Mouse (Mus musculus) MEL (cell line): ENCODE data around the gene Klk15. TPM values are rescaled to one million over a fixed set of nuclear protein-coding genes. Genes with fewer than 3 reads are reported as not detected.

Experiments used
- DNase-seq: peaks from one replicate; pipeline ENCODE4 v3.0.0; 2011; ENCODE audit warnings: low read depth, low spot score
- H3K27ac ChIP-seq: 2 replicates; pipeline ENCODE4 v1.5.1; 2012; ENCODE audit warnings: low read depth, mild to moderate bottlenecking, control low read depth, low read length, moderate library complexity; ENCODE audit not compliant: control insufficient read depth
- H3K27me3 ChIP-seq, 2 experiments: fragments of 150-350 bp in 1 of 2; sonication (generic) in 1 of 2; 2 replicates each; pipeline ENCODE4 v1.6.1; 2012; ENCODE audit warnings: low read length in 2 of 2, mild to moderate bottlenecking in 2 of 2, improper control_type of control experiment in 1 of 2, moderate library complexity in 1 of 2; ENCODE audit not compliant: insufficient read depth in 2 of 2, control insufficient read depth in 1 of 2
- H3K36me3 ChIP-seq, 2 experiments: 2 replicates each; pipeline ENCODE4 v1.6.1; 2012 to 2014; ENCODE audit warnings: low read length in 2 of 2, improper control_type of control experiment in 1 of 2, inconsistent platforms in 1 of 2, mild to moderate bottlenecking in 1 of 2; ENCODE audit not compliant: insufficient read depth in 2 of 2, control insufficient read depth in 1 of 2
- H3K4me1 ChIP-seq, 2 experiments: fragments of 150-350 bp in 1 of 2; sonication (generic) in 1 of 2; 2 replicates each; pipeline ENCODE4 v1.6.1; 2012; ENCODE audit warnings: low read length in 2 of 2, improper control_type of control experiment in 1 of 2, mild to moderate bottlenecking in 1 of 2; ENCODE audit not compliant: insufficient read depth in 2 of 2, control insufficient read depth in 1 of 2
- H3K4me3 ChIP-seq, 2 experiments: fragments of 150-350 bp in 1 of 2; sonication (generic) in 1 of 2; 2 replicates each; pipeline ENCODE4 v1.5.1; 2012; ENCODE audit warnings: low read depth in 2 of 2, low read length in 2 of 2, mild to moderate bottlenecking in 2 of 2, moderate library complexity in 2 of 2, control low read depth in 1 of 2, improper control_type of control experiment in 1 of 2; ENCODE audit not compliant: control insufficient read depth in 1 of 2, insufficient read depth in 1 of 2
- H3K79me2 ChIP-seq: 2 replicates; pipeline ENCODE4 v1.6.1; 2012; ENCODE audit warnings: mild to moderate bottlenecking, low read length, moderate library complexity; ENCODE audit not compliant: control insufficient read depth, poor library complexity, insufficient read depth
- H3K9ac ChIP-seq: 2 replicates; pipeline ENCODE4 v1.6.1; 2012; ENCODE audit warnings: low read depth, mild to moderate bottlenecking, control low read depth, low read length, moderate library complexity; ENCODE audit not compliant: control insufficient read depth, poor library complexity, severe bottlenecking
- H3K9me3 ChIP-seq: fragments of 150-350 bp; sonication (generic); replicated peaks from 2 replicates; pipeline ENCODE4 v1.6.1; 2012; ENCODE audit warnings: mild to moderate bottlenecking, low read length, improper control_type of control experiment, moderate library complexity; ENCODE audit not compliant: insufficient read depth
- BHLHE40 ChIP-seq: IDR thresholded peaks from 2 replicates; pipeline ENCODE4 v1.6.1; 2012; ENCODE audit warnings: low read depth, mild to moderate bottlenecking, inconsistent platforms, low read length, improper control_type of control experiment, borderline replicate concordance
- CHD1 ChIP-seq: IDR thresholded peaks from 2 replicates; pipeline ENCODE4 v1.6.1; 2012; ENCODE audit warnings: low read depth, mild to moderate bottlenecking, inconsistent platforms, low read length, improper control_type of control experiment
- CHD2 ChIP-seq: IDR thresholded peaks from 2 replicates; pipeline ENCODE4 v1.6.1; 2011; ENCODE audit warnings: low read length, improper control_type of control experiment
- CTCF ChIP-seq, 3 experiments: IDR thresholded peaks in 2 of 3; conservative IDR thresholded peaks in 1 of 3; 2 replicates each; pipeline ENCODE4 v1.5.1; 2011 to 2012; ENCODE audit warnings: low read length in 3 of 3, low read depth in 2 of 3, mild to moderate bottlenecking in 2 of 3, improper control_type of control experiment in 1 of 3, inconsistent platforms in 1 of 3, mixed read lengths in 1 of 3, moderate library complexity in 1 of 3; ENCODE audit not compliant: control insufficient read depth in 1 of 3, insufficient read depth in 1 of 3, poor library complexity in 1 of 3, severe bottlenecking in 1 of 3
- E2F4 ChIP-seq: IDR thresholded peaks from 2 replicates; pipeline ENCODE4 v1.6.1; 2011; ENCODE audit warnings: low read depth, low read length, improper control_type of control experiment, borderline replicate concordance
- ELF1 ChIP-seq: IDR thresholded peaks from 2 replicates; pipeline ENCODE4 v1.6.1; 2014; ENCODE audit warnings: low read depth, mild to moderate bottlenecking, inconsistent platforms, low read length, improper control_type of control experiment, moderate library complexity
- ETS1 ChIP-seq: IDR thresholded peaks from 2 replicates; pipeline ENCODE4 v1.6.1; 2012; ENCODE audit warnings: low read depth, mild to moderate bottlenecking, inconsistent platforms, low read length, improper control_type of control experiment, moderate library complexity
- GABPA ChIP-seq: IDR thresholded peaks from 2 replicates; pipeline ENCODE4 v1.6.1; 2012; ENCODE audit warnings: low read depth, mild to moderate bottlenecking, inconsistent platforms, low read length, improper control_type of control experiment, moderate library complexity
- GATA1 ChIP-seq: IDR thresholded peaks from 2 replicates; pipeline ENCODE4 v1.6.1; 2011; ENCODE audit warnings: low read depth, low read length, improper control_type of control experiment
- JUND ChIP-seq: IDR thresholded peaks from 2 replicates; pipeline ENCODE4 v1.6.1; 2011; ENCODE audit warnings: low read depth, mild to moderate bottlenecking, improper control_type of control experiment, low read length
- MAFK ChIP-seq: IDR thresholded peaks from 2 replicates; pipeline ENCODE4 v1.6.1; 2011; ENCODE audit warnings: low read depth, mild to moderate bottlenecking, low read length, improper control_type of control experiment, borderline replicate concordance
- MXI1 ChIP-seq: IDR thresholded peaks from 2 replicates; pipeline ENCODE4 v1.6.1; 2011; ENCODE audit warnings: mild to moderate bottlenecking, low read depth, low read length, improper control_type of control experiment
- MYB ChIP-seq: IDR thresholded peaks from 2 replicates; pipeline ENCODE4 v1.6.1; 2011; ENCODE audit warnings: mild to moderate bottlenecking, low read depth, low read length, improper control_type of control experiment
- MYC ChIP-seq: IDR thresholded peaks from 2 replicates; pipeline ENCODE4 v1.6.1; 2011; ENCODE audit warnings: low read depth, mild to moderate bottlenecking, low read length, improper control_type of control experiment, moderate library complexity
- POLR2AphosphoS5 ChIP-seq: IDR thresholded peaks from 2 replicates; pipeline ENCODE4 v1.6.1; 2012; ENCODE audit warnings: low read depth, borderline replicate concordance, mild to moderate bottlenecking, inconsistent platforms, low read length, moderate library complexity, mixed read lengths
- RAD21 ChIP-seq: IDR thresholded peaks from 2 replicates; pipeline ENCODE4 v1.6.1; 2011; ENCODE audit warnings: mild to moderate bottlenecking, low read depth, low read length, improper control_type of control experiment
- SIN3A ChIP-seq: IDR thresholded peaks from 2 replicates; pipeline ENCODE4 v1.6.1; 2012; ENCODE audit warnings: low read length, improper control_type of control experiment, inconsistent platforms
- TBP ChIP-seq: IDR thresholded peaks from 2 replicates; pipeline ENCODE4 v1.8.0; 2011; ENCODE audit warnings: low read depth, low read length, improper control_type of control experiment
- TCF12 ChIP-seq: IDR thresholded peaks from 2 replicates; pipeline ENCODE4 v1.6.1; 2014; ENCODE audit warnings: low read depth, mild to moderate bottlenecking, inconsistent platforms, low read length, improper control_type of control experiment, moderate library complexity
- USF1 ChIP-seq: IDR thresholded peaks from 2 replicates; pipeline ENCODE4 v1.6.1; 2014; ENCODE audit warnings: low read depth, mild to moderate bottlenecking, inconsistent platforms, low read length, improper control_type of control experiment, moderate library complexity
- USF2 ChIP-seq, 2 experiments: IDR thresholded peaks; 2 replicates each; pipeline ENCODE4 v1.6.1; 2011 to 2012; ENCODE audit warnings: improper control_type of control experiment in 2 of 2, low read length in 2 of 2, borderline replicate concordance in 1 of 2, inconsistent platforms in 1 of 2, low read depth in 1 of 2, mild to moderate bottlenecking in 1 of 2; ENCODE audit not compliant: insufficient read depth in 1 of 2
- ZC3H11A ChIP-seq: IDR thresholded peaks from 2 replicates; pipeline ENCODE4 v1.6.1; 2012; ENCODE audit warnings: low read depth, mild to moderate bottlenecking, inconsistent platforms, low read length, improper control_type of control experiment
- ZKSCAN1 ChIP-seq: IDR thresholded peaks from 2 replicates; pipeline ENCODE4 v1.6.1; 2012; ENCODE audit warnings: low read depth, mild to moderate bottlenecking, inconsistent platforms, low read length, improper control_type of control experiment, moderate library complexity
- ZMIZ1 ChIP-seq: IDR thresholded peaks from 2 replicates; pipeline ENCODE4 v1.6.1; 2012; ENCODE audit warnings: low read depth, mild to moderate bottlenecking, inconsistent platforms, low read length, improper control_type of control experiment, moderate library complexity
- polyA plus RNA-seq, 2 experiments: library from polyadenylated mRNA; stranded (reverse) in 1 of 2; unstranded in 1 of 2; fragments of >175 nt in 1 of 2; fragments of >200 nt in 1 of 2; gene quantifications; 2 replicates each; pipeline versions ENCODE4 v1.2.1 to v1.2.4; 2012; ENCODE audit warnings: low replicate concordance in 2 of 2, low read depth in 1 of 2; ENCODE audit not compliant: insufficient read length in 2 of 2, insufficient read depth in 1 of 2, missing spikeins in 1 of 2
- total RNA-seq: library from RNA; depleted of rRNA; stranded (reverse); fragments of 300-350 nt; gene quantifications from 2 replicates; pipeline ENCODE4 v1.2.3, GENCODE M21; 2012

Gene Klk15
- total and polyA plus RNA-seq, 3 experiments = not detected

DNA sequence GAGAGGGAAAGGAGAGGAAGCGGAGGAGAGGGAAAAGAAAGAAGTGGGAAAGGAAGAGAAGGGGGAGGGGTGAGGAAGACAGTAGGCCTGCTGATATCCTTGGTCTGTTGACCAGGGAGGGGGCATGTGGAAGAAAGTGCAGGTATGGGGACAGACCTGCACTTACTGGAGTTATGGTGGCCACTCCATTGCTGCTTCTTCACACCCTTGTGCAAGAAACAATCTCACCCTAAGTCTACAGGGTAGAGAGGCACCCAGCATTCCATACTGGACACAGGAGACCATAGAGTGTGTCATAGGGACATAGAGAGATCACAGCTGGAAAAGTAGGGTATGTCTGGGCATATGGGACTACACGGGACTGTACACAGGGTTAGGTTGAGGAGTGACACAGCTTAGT is 11.6 kb upstream of the Klk15 start:
- no peak overlapping the region for H3K27ac ChIP-seq
- no peak for DNase-seq
- H3K36me3 ChIP-seq = no peaks in the 10 kb centered on the region
- H3K4me1 ChIP-seq = no peaks in the 10 kb centered on the region
- H3K79me2 ChIP-seq = no peaks in the 10 kb centered on the region
- H3K27me3 ChIP-seq = no peaks in the 10 kb centered on the region
- H3K9me3 ChIP-seq = no peaks in the 10 kb centered on the region
- no peak for TF ChIP-seq ZKSCAN1
- TF ChIP-seq MYB = no peak
- TF ChIP-seq E2F4 = no peak
- no peak for TF ChIP-seq CHD1
- TF ChIP-seq SIN3A = no peak
- no peak for TF ChIP-seq TCF12
- TF ChIP-seq GABPA = no peak
- no peak for TF ChIP-seq JUND
- no peak for TF ChIP-seq MXI1
- no peak for TF ChIP-seq CHD2
- TF ChIP-seq RAD21 = no peak
- no peak for TF ChIP-seq TBP
- TF ChIP-seq GATA1 = no peak
- no peak for TF ChIP-seq USF2 (IDR thresholded peaks at IDR 0.05; ENCODE audit: borderline replicate concordance in 1 of 2, insufficient read depth in 1 of 2, low read depth in 1 of 2, low read length in 2 of 2)
- no peak for TF ChIP-seq ETS1
- H3K4me3 ChIP-seq = no peak overlapping the region
- no peak overlapping the region for H3K9ac ChIP-seq

DNA sequence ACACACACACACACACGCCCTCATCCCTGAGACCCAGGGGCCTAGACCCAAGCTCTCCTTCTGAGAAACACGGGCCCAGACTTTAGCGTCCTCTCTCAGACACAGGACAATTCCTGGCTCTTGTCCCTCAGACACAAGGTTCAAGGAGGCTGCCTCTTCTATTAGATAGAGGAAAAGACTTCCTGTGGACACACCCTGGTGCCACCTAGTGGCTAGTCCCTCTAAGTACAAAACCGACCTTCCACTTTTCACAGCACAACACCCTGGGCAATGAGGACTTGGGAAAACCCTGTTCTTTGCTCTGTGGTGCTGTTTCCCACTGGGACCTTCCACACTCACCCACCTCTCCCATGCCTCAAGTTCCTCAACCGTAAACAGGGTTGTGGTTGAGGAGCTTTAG is 7.6 kb upstream of the Klk15 start:
- Histone ChIP-seq H3K4me3 (no peak overlapping the region), H3K9me3 (no peaks in the 10 kb centered on the region), H3K27ac (no peak overlapping the region), H3K36me3 (no peaks in the 10 kb centered on the region), H3K79me2 (no peaks in the 10 kb centered on the region), H3K4me1 (no peaks in the 10 kb centered on the region), H3K27me3 (no peaks in the 10 kb centered on the region), H3K9ac (no peak overlapping the region)
- no peak for DNase-seq
- TF ChIP-seq USF1 (no peak), CTCF (IDR thresholded peaks at IDR 0.05 in 2 of 3, conservative IDR thresholded peaks at IDR 0.05 in 1 of 3; ENCODE audit: control insufficient read depth in 1 of 3, insufficient read depth in 1 of 3, low read depth in 2 of 3, low read length in 3 of 3, poor library complexity in 1 of 3, severe bottlenecking in 1 of 3) (peak in 1 of 3 experiments; percentile 24; a peak in 1 of 6 replicates)

DNA sequence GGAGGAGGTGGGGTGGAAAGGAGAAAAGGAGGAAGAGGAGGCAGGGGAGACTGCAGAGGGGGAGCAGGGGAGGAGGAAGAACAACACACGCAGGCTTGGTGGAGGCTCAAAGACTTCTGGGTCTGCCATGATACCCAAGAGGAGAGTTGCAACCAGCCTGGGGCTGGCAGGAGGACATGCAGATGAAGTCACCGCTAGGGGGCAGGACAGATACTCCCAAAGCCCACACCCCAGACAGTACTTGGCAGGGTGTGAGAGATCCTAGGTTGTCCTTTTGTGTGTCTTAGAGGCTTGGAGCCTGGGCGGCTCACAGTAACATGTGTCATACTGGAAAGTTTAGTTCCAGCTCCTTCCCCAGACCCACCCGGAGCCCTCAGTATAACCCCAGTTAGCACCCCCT is 5.0 kb upstream of the Klk15 start:
- no peaks in the 10 kb centered on the region for H3K36me3 ChIP-seq
- no peak for DNase-seq
- no peak overlapping the region for H3K27ac ChIP-seq
- H3K79me2 ChIP-seq = no peaks in the 10 kb centered on the region
- no peak overlapping the region for H3K9ac ChIP-seq
- no peaks in the 10 kb centered on the region for H3K4me1 ChIP-seq
- H3K27me3 ChIP-seq = no peaks in the 10 kb centered on the region
- no peaks in the 10 kb centered on the region for H3K9me3 ChIP-seq
- H3K4me3 ChIP-seq = no peak overlapping the region
- TF ChIP-seq ZMIZ1 = no peak
- TF ChIP-seq TBP = no peak
- TF ChIP-seq ZC3H11A = no peak
- TF ChIP-seq USF1 = no peak
- TF ChIP-seq TCF12 = no peak
- no peak for TF ChIP-seq MAFK
- TF ChIP-seq GATA1 = no peak
- no peak for TF ChIP-seq MYB
- no peak for TF ChIP-seq ELF1
- no peak for TF ChIP-seq POLR2AphosphoS5
- no peak for TF ChIP-seq CHD2
- TF ChIP-seq MYC = no peak
- TF ChIP-seq ZKSCAN1 = no peak
- TF ChIP-seq RAD21 = no peak
- no peak for TF ChIP-seq SIN3A
- no peak for TF ChIP-seq GABPA
- TF ChIP-seq JUND = no peak
- TF ChIP-seq BHLHE40 = no peak
- TF ChIP-seq, all 39 proteins: peak for 0
